Mouse (Mus musculus) lung, postnatal 0 days (tissue): ENCODE data around the gene Gm11733. TPM values are rescaled to one million over a fixed set of nuclear protein-coding genes. Genes with fewer than 3 reads are reported as not detected.

ENCODE experiments used
- ATAC-seq: fragments of 200-750 bp; cut with Nextera tagmentation; 2 replicates; pipeline ENCODE4 v1.8.0; 2017; ENCODE audit warnings: moderate library complexity
- DNase-seq: peaks from one replicate; pipeline ENCODE4 v3.0.0-alpha.2; 2016; ENCODE audit warnings: low spot score
- H3K27ac ChIP-seq: fragments of 300-500 bp; sonication (generic); 2 replicates; pipeline ENCODE4 v1.5.1; 2014; ENCODE audit warnings: antibody characterized with exemption, mild to moderate bottlenecking, low read length, mixed read lengths
- H3K27me3 ChIP-seq: fragments of 300-500 bp; sonication (generic); replicated peaks from 2 replicates; pipeline ENCODE4 v1.6.1; 2014; ENCODE audit warnings: low read length, mixed read lengths; ENCODE audit not compliant: insufficient read depth
- H3K36me3 ChIP-seq: fragments of 300-500 bp; sonication (generic); 2 replicates; pipeline ENCODE4 v1.6.1; 2014; ENCODE audit warnings: low read length, mixed read lengths; ENCODE audit not compliant: insufficient read depth
- H3K4me1 ChIP-seq: fragments of 300-500 bp; sonication (generic); 2 replicates; pipeline ENCODE4 v1.6.1; 2014; ENCODE audit warnings: antibody characterized with exemption, low read depth, low read length, mixed read lengths; ENCODE audit not compliant: insufficient read depth
- H3K4me2 ChIP-seq: fragments of 300-500 bp; sonication (generic); replicated peaks from 2 replicates; pipeline ENCODE4 v1.6.1; 2014; ENCODE audit warnings: low read depth, mild to moderate bottlenecking, low read length, moderate library complexity, mixed read lengths
- H3K4me3 ChIP-seq: fragments of 300-500 bp; sonication (generic); 2 replicates; pipeline ENCODE4 v1.5.1; 2014; ENCODE audit warnings: low read depth, low read length
- H3K9ac ChIP-seq: fragments of 300-500 bp; sonication (generic); replicated peaks from 2 replicates; pipeline ENCODE4 v1.6.1; 2014; ENCODE audit warnings: low read depth, mild to moderate bottlenecking
- H3K9me3 ChIP-seq: fragments of 300-500 bp; sonication (generic); 2 replicates; pipeline ENCODE4 v1.6.1; 2016; ENCODE audit warnings: low read length, mixed read lengths
- CTCF ChIP-seq: IDR thresholded peaks from 2 replicates; pipeline ENCODE4 v1.5.1; 2016; ENCODE audit warnings: antibody characterized with exemption, mild to moderate bottlenecking
- EP300 ChIP-seq: IDR thresholded peaks from 2 replicates; pipeline ENCODE4 v1.6.1; 2016; ENCODE audit warnings: antibody characterized with exemption, mild to moderate bottlenecking, control low read depth
- WGBS: fragments of 180-500 bp; shearing (Covaris S2); extraction: QIAGEN DNeasy Blood & Tissue Kit; methylation state at CpG from one replicate; pipeline ENCODE4 v1.1.7; 2014; 5-methylcytosine and 5-hydroxymethylcytosine counted together
- polyA plus RNA-seq: library from polyadenylated mRNA; unstranded; fragments of >200 nt; fragmentation: Nextera tagmentation; extraction: Ambion mirVana; gene quantifications from 2 replicates; pipeline ENCODE4 v1.2.1, GENCODE M21; 2015

Gene Gm11733
- polyA plus RNA-seq, 1 experiment from 2014 or later, result not detected

- no peak for DNase-seq
Measured at GRCm38 (mm10) chr11:117508972-117509371, 24.8 kb downstream of the Gm11733 start.

GRCm38 (mm10) chr11:117515718-117516421, 31.7 kb downstream of the Gm11733 start:
- ATAC-seq (no peak), DNase-seq (no peak)
- H3K27me3 ChIP-seq, result no peaks in the 10 kb centered on the region
- 60% methylated on average over 10 of the region's 10 CpGs for WGBS
- H3K4me3 ChIP-seq, result no peak overlapping the region
- H3K27ac ChIP-seq, result no peak overlapping the region
- no peak for TF ChIP-seq EP300
- TF ChIP-seq CTCF, result no peak
- no peaks in the 10 kb centered on the region for H3K4me1 ChIP-seq
- no peaks in the 10 kb centered on the region for H3K36me3 ChIP-seq
- H3K9ac ChIP-seq, result no peak overlapping the region
- H3K9me3 ChIP-seq, result no peaks in the 10 kb centered on the region
- no peak overlapping the region for H3K4me2 ChIP-seq

More at GRCm38 (mm10) chr11:117508972-117509371, 24.8 kb downstream of the Gm11733 start:
- Histone ChIP-seq H3K36me3 (no peaks in the 10 kb centered on the region), H3K4me3 (no peak overlapping the region), H3K4me2 (no peak overlapping the region), H3K4me1 (no peaks in the 10 kb centered on the region), H3K9ac (no peak overlapping the region), H3K27me3 (no peaks in the 10 kb centered on the region), H3K9me3 (no peaks in the 10 kb centered on the region), H3K27ac (no peak overlapping the region)
- no peak for ATAC-seq
- TF ChIP-seq EP300 (no peak), CTCF (no peak)
- 92% methylated on average over 4 of the region's 4 CpGs for WGBS

- no peaks in the 10 kb centered on the region for H3K27me3 ChIP-seq
- ATAC-seq (no peak), DNase-seq (no peak)
- H3K9me3 ChIP-seq, result no peaks in the 10 kb centered on the region
- WGBS, result 85% methylated on average over 3 of the region's 3 CpGs
- H3K4me1 ChIP-seq, result no peaks in the 10 kb centered on the region
- no peak overlapping the region for H3K9ac ChIP-seq
- TF ChIP-seq CTCF (no peak), EP300 (no peak)
- H3K4me3 ChIP-seq, result no peak overlapping the region
- no peak overlapping the region for H3K4me2 ChIP-seq
- no peaks in the 10 kb centered on the region for H3K36me3 ChIP-seq
- H3K27ac ChIP-seq, result no peak overlapping the region
Measured at GRCm38 (mm10) chr11:117516422-117516796, 32.2 kb downstream of the Gm11733 start.

- H3K4me3 ChIP-seq, result no peak overlapping the region
- H3K27me3 ChIP-seq, result no peaks in the 10 kb centered on the region
- no peaks in the 10 kb centered on the region for H3K9me3 ChIP-seq
- no peak for DNase-seq
- no peak overlapping the region for H3K4me2 ChIP-seq
- H3K27ac ChIP-seq, result no peak overlapping the region
- 60% methylated on average over 13 of the region's 13 CpGs for WGBS
- H3K4me1 ChIP-seq, result peaks cover 10% of the 10 kb centered on the region; the same call in 1 of the 2 replicates
- no peak overlapping the region for H3K9ac ChIP-seq
- no peak for TF ChIP-seq EP300
- TF ChIP-seq CTCF, result no peak
- no peaks in the 10 kb centered on the region for H3K36me3 ChIP-seq
- no peak for ATAC-seq
Measured at GRCm38 (mm10) chr11:117521906-117522780, 38.0 kb downstream of the Gm11733 start.

GRCm38 (mm10) chr11:117522879-117523519, 38.8 kb downstream of the Gm11733 start:
- peak; percentile 84 for DNase-seq
- peak; percentile 91 for ATAC-seq
- Histone ChIP-seq H3K27me3 (no peaks in the 10 kb centered on the region), H3K9ac (no peak overlapping the region), H3K36me3 (no peaks in the 10 kb centered on the region), H3K27ac (peak overlapping the region; percentile 72), H3K4me3 (no peak overlapping the region), H3K9me3 (no peaks in the 10 kb centered on the region), H3K4me1 (peaks cover 10% of the 10 kb centered on the region; the same call in 1 of the 2 replicates), H3K4me2 (peak overlapping the region; percentile 40)
- WGBS, result 28% methylated on average over 16 of the region's 16 CpGs
- TF ChIP-seq CTCF (no peak), EP300 (no peak)
